Mouse (Mus musculus): ENCODE results near the gene Cyyr1. TPM values are rescaled to one million over a fixed set of nuclear protein-coding genes. Genes with fewer than 3 reads are reported as not detected.

Cyyr1 gene
- total RNA-seq, 2 experiments from 2014 or later: 5.0 to 5.8 TPM

GRCm38 (mm10) chr16:85446306-85446705 is 106.9 kb downstream of the Cyyr1 start:
- no peak for DNase-seq (ENCODE audit: extremely low spot score in 1 of 2, low spot score in 2 of 2)
- Histone ChIP-seq H3K27ac (no peak overlapping the region), H3K4me3 (no peak overlapping the region)
- no peak for TF ChIP-seq CTCF (IDR thresholded peaks at IDR 0.05)
- intact Hi-C loops (cut with DNase I): no loop called here

- no peak for TF ChIP-seq CTCF (IDR thresholded peaks at IDR 0.05)
- no peak overlapping the region for H3K27ac ChIP-seq
- no peak overlapping the region for H3K4me3 ChIP-seq
- no peak for DNase-seq (ENCODE audit: extremely low spot score in 1 of 2, low spot score in 2 of 2)
- intact Hi-C loops (cut with DNase I): no loop called here
These were observed 107.4 kb downstream of the Cyyr1 start for GRCm38 (mm10) chr16:85445801-85446200.

GRCm38 (mm10) chr16:85435427-85435826 is 117.8 kb downstream of the Cyyr1 start:
- H3K4me3 ChIP-seq: no peak overlapping the region
- H3K27ac ChIP-seq: no peak overlapping the region
- intact Hi-C loops (cut with DNase I): no loop called here
- peak; percentile 62 for TF ChIP-seq CTCF (IDR thresholded peaks at IDR 0.05)
- peak; percentile 38 to 60 for DNase-seq (ENCODE audit: extremely low spot score in 1 of 2, low spot score in 2 of 2)

GRCm38 (mm10) chr16:85429173-85429572 is 124.0 kb downstream of the Cyyr1 start:
- peak in 1 of 2 experiments; percentile 8 for DNase-seq (ENCODE audit: extremely low spot score in 1 of 2, low spot score in 2 of 2)
- H3K4me3 ChIP-seq: no peak overlapping the region
- intact Hi-C loops (cut with DNase I): no loop called here
- no peak for TF ChIP-seq CTCF (IDR thresholded peaks at IDR 0.05)
- no peak overlapping the region for H3K27ac ChIP-seq

GRCm38 (mm10) chr16:85422889-85423288 is 130.3 kb downstream of the Cyyr1 start:
- no peak for TF ChIP-seq CTCF (IDR thresholded peaks at IDR 0.05)
- Histone ChIP-seq H3K4me3 (no peak overlapping the region), H3K27ac (no peak overlapping the region)
- no peak for DNase-seq (ENCODE audit: extremely low spot score in 1 of 2, low spot score in 2 of 2)
- intact Hi-C loops (cut with DNase I): no loop called here

- H3K27ac ChIP-seq: no peak overlapping the region
- no peak for TF ChIP-seq CTCF (IDR thresholded peaks at IDR 0.05)
- intact Hi-C loops (cut with DNase I): no loop called here
- DNase-seq (ENCODE audit: extremely low spot score in 1 of 2, low spot score in 2 of 2): no peak
- no peak overlapping the region for H3K4me3 ChIP-seq
These were observed 137.8 kb downstream of the Cyyr1 start for GRCm38 (mm10) chr16:85415415-85415814.

GRCm38 (mm10) chr16:85393430-85393948 is 159.7 kb downstream of the Cyyr1 start:
- no peak overlapping the region for H3K27ac ChIP-seq
- DNase-seq (ENCODE audit: extremely low spot score in 1 of 2, low spot score in 2 of 2): no peak
- no peak for TF ChIP-seq CTCF (IDR thresholded peaks at IDR 0.05)
- intact Hi-C loops (cut with DNase I): no loop called here
- no peak overlapping the region for H3K4me3 ChIP-seq

- no peak for DNase-seq (ENCODE audit: extremely low spot score in 1 of 2, low spot score in 2 of 2)
- H3K4me3 ChIP-seq: no peak overlapping the region
- no peak overlapping the region for H3K27ac ChIP-seq
- intact Hi-C loops (cut with DNase I): no loop called here
- no peak for TF ChIP-seq CTCF (IDR thresholded peaks at IDR 0.05)
These were observed 166.4 kb downstream of the Cyyr1 start for GRCm38 (mm10) chr16:85386801-85387200.

Other genes starting within 250 kb of the Cyyr1 start
- 10 to 100 TPM; 10.3 to 12.1 TPM for gene Adamts1, start 249.7 kb upstream of the Cyyr1 start, total RNA-seq (2021)

All from left cerebral cortex, adult 2 months (tissue).